Mouse (Mus musculus) liver, adult 2 months (tissue): ENCODE data around the gene Catsper2.

Experiments used
- CTCF ChIP-seq: fragments of 200-500 bp; IDR thresholded peaks from 2 replicates; pipeline ENCODE4 v1.5.1; 2011; ENCODE audit warnings: low read depth, low read length, control low read depth
- POLR2A ChIP-seq: fragments of 200-500 bp; IDR thresholded peaks from 2 replicates; pipeline ENCODE4 v1.6.1; 2011; ENCODE audit warnings: low read length, control low read depth; ENCODE audit not compliant: insufficient read depth; ENCODE audit errors: extremely low read depth

- TF ChIP-seq POLR2A (no peak), CTCF (no peak)
These were observed 27.4 kb upstream of the Catsper2 start for GRCm38 (mm10) chr2:121440834-121441605.
